Mouse (Mus musculus) cortical plate, adult 2 months (tissue): ENCODE results near the gene Gar1.

Experiments
- CTCF ChIP-seq: fragments of 200-500 bp; IDR thresholded peaks from 2 replicates; pipeline ENCODE4 v1.5.1; 2011; ENCODE audit warnings: mild to moderate bottlenecking, control low read depth, low read length; ENCODE audit not compliant: insufficient read depth; ENCODE audit errors: extremely low read depth
- POLR2A ChIP-seq: fragments of 200-500 bp; IDR thresholded peaks from 2 replicates; pipeline ENCODE4 v1.6.1; 2011; ENCODE audit warnings: mild to moderate bottlenecking, low read length, control low read depth; ENCODE audit not compliant: insufficient read depth; ENCODE audit errors: extremely low read depth

- TF ChIP-seq POLR2A (no peak), CTCF (peak; percentile 31)
These were observed 7.9 kb downstream of the Gar1 start for GRCm38 (mm10) chr3:129823293-129823692.
